Mouse (Mus musculus): ENCODE data around the gene Smco2. TPM values are rescaled to one million over a fixed set of nuclear protein-coding genes. Genes with fewer than 3 reads are reported as not detected.
"Not testable (repeated sequence)": the region's sequence is repeated elsewhere in the genome, so short reads cannot be mapped to it uniquely, and the experiment has no call there.

Gene Smco2
- polyA plus RNA-seq, 1 experiment from 2014 or later, result not detected

- Histone ChIP-seq H3K27ac (ENCODE audit: low read length) (no peak overlapping the region), H3K4me3 (ENCODE audit: low read depth, low read length) (no peak overlapping the region), H3K4me1 (ENCODE audit: control insufficient read depth, insufficient read depth, low read length) (no peaks in the 10 kb centered on the region), H3K36me3 (ENCODE audit: control insufficient read depth, insufficient read depth, low read length) (no peaks in the 10 kb centered on the region), H3K4me2 (ENCODE audit: low read length) (no peak overlapping the region), H3K27me3 (ENCODE audit: control insufficient read depth, insufficient read depth, low read depth, low read length) (no peaks in the 10 kb centered on the region), H3K9ac (ENCODE audit: low read depth, low read length) (no peak overlapping the region), H3K9me3 (replicated peaks; ENCODE audit: control insufficient read depth, low read length, poor library complexity, severe bottlenecking) (no peaks in the 10 kb centered on the region)
- no peak for ATAC-seq
- 81% methylated on average over 3 of the region's 3 CpGs for WGBS
Observed at GRCm38 (mm10) chr6:146847402-146847801, 2.5 kb upstream of the Smco2 start.

GRCm38 (mm10) chr6:146848281-146848680 is 1.6 kb upstream of the Smco2 start:
- no peak overlapping the region for H3K27ac ChIP-seq (ENCODE audit: low read length)
- no peaks in the 10 kb centered on the region for H3K36me3 ChIP-seq (ENCODE audit: control insufficient read depth, insufficient read depth, low read length)
- no peaks in the 10 kb centered on the region for H3K4me1 ChIP-seq (ENCODE audit: control insufficient read depth, insufficient read depth, low read length)
- H3K4me2 ChIP-seq (ENCODE audit: low read length), result no peak overlapping the region
- H3K9me3 ChIP-seq (replicated peaks; ENCODE audit: control insufficient read depth, low read length, poor library complexity, severe bottlenecking), result no peaks in the 10 kb centered on the region
- WGBS, result 91% methylated on average over 3 of the region's 3 CpGs
- no peaks in the 10 kb centered on the region for H3K27me3 ChIP-seq (ENCODE audit: control insufficient read depth, insufficient read depth, low read depth, low read length)
- no peak for ATAC-seq
- H3K4me3 ChIP-seq (ENCODE audit: low read depth, low read length), result no peak overlapping the region
- no peak overlapping the region for H3K9ac ChIP-seq (ENCODE audit: low read depth, low read length)

- H3K27me3 ChIP-seq (ENCODE audit: control insufficient read depth, insufficient read depth, low read depth, low read length), result no peaks in the 10 kb centered on the region
- H3K36me3 ChIP-seq (ENCODE audit: control insufficient read depth, insufficient read depth, low read length), result no peaks in the 10 kb centered on the region
- ATAC-seq, result no peak
- H3K4me3 ChIP-seq (ENCODE audit: low read depth, low read length), result no peak overlapping the region
- H3K9ac ChIP-seq (ENCODE audit: low read depth, low read length), result no peak overlapping the region
- H3K4me2 ChIP-seq (ENCODE audit: low read length), result no peak overlapping the region
- 85% methylated on average over 3 of the region's 3 CpGs for WGBS
- no peaks in the 10 kb centered on the region for H3K9me3 ChIP-seq (replicated peaks; ENCODE audit: control insufficient read depth, low read length, poor library complexity, severe bottlenecking)
- H3K4me1 ChIP-seq (ENCODE audit: control insufficient read depth, insufficient read depth, low read length), result no peaks in the 10 kb centered on the region
- no peak overlapping the region for H3K27ac ChIP-seq (ENCODE audit: low read length)
Observed at GRCm38 (mm10) chr6:146851916-146852315, 2.0 kb downstream of the Smco2 start.

- H3K27ac ChIP-seq (ENCODE audit: low read length), result no peak overlapping the region
- no peaks in the 10 kb centered on the region for H3K9me3 ChIP-seq (replicated peaks; ENCODE audit: control insufficient read depth, low read length, poor library complexity, severe bottlenecking)
- WGBS, result 80% methylated on average over 4 of the region's 4 CpGs
- H3K4me2 ChIP-seq (ENCODE audit: low read length), result no peak overlapping the region
- no peak overlapping the region for H3K9ac ChIP-seq (ENCODE audit: low read depth, low read length)
- no peaks in the 10 kb centered on the region for H3K36me3 ChIP-seq (ENCODE audit: control insufficient read depth, insufficient read depth, low read length)
- no peaks in the 10 kb centered on the region for H3K27me3 ChIP-seq (ENCODE audit: control insufficient read depth, insufficient read depth, low read depth, low read length)
- H3K4me3 ChIP-seq (ENCODE audit: low read depth, low read length), result no peak overlapping the region
- no peak for ATAC-seq
- no peaks in the 10 kb centered on the region for H3K4me1 ChIP-seq (ENCODE audit: control insufficient read depth, insufficient read depth, low read length)
Observed at GRCm38 (mm10) chr6:146852739-146853138, 2.8 kb downstream of the Smco2 start.

- no peak overlapping the region for H3K9ac ChIP-seq (ENCODE audit: low read depth, low read length)
- no peak overlapping the region for H3K4me3 ChIP-seq (ENCODE audit: low read depth, low read length)
- 96% methylated on average over 9 of the region's 9 CpGs for WGBS
- H3K27ac ChIP-seq (ENCODE audit: low read length), result no peak overlapping the region
- H3K36me3 ChIP-seq (ENCODE audit: control insufficient read depth, insufficient read depth, low read length), result no peaks in the 10 kb centered on the region
- H3K27me3 ChIP-seq (ENCODE audit: control insufficient read depth, insufficient read depth, low read depth, low read length), result no peaks in the 10 kb centered on the region
- no peaks in the 10 kb centered on the region for H3K9me3 ChIP-seq (replicated peaks; ENCODE audit: control insufficient read depth, low read length, poor library complexity, severe bottlenecking)
- H3K4me1 ChIP-seq (ENCODE audit: control insufficient read depth, insufficient read depth, low read length), result no peaks in the 10 kb centered on the region
- 0 out of 2 replicates have a peak, but pooled peaks have one; percentile 32 for ATAC-seq
- H3K4me2 ChIP-seq (ENCODE audit: low read length), result no peak overlapping the region
Observed at GRCm38 (mm10) chr6:146855185-146855584, 5.3 kb downstream of the Smco2 start.

GRCm38 (mm10) chr6:146857386-146857785 is 7.5 kb downstream of the Smco2 start:
- no peak overlapping the region for H3K27ac ChIP-seq (ENCODE audit: low read length)
- H3K4me1 ChIP-seq (ENCODE audit: control insufficient read depth, insufficient read depth, low read length), result no peaks in the 10 kb centered on the region
- ATAC-seq, result no peak
- H3K9ac ChIP-seq (ENCODE audit: low read depth, low read length), result no peak overlapping the region
- H3K27me3 ChIP-seq (ENCODE audit: control insufficient read depth, insufficient read depth, low read depth, low read length), result no peaks in the 10 kb centered on the region
- no peaks in the 10 kb centered on the region for H3K36me3 ChIP-seq (ENCODE audit: control insufficient read depth, insufficient read depth, low read length)
- WGBS, result 94% methylated on average over 2 of the region's 2 CpGs
- H3K4me2 ChIP-seq (ENCODE audit: low read length), result no peak overlapping the region
- no peak overlapping the region for H3K4me3 ChIP-seq (ENCODE audit: low read depth, low read length)
- no peaks in the 10 kb centered on the region for H3K9me3 ChIP-seq (replicated peaks; ENCODE audit: control insufficient read depth, low read length, poor library complexity, severe bottlenecking)

DNA sequence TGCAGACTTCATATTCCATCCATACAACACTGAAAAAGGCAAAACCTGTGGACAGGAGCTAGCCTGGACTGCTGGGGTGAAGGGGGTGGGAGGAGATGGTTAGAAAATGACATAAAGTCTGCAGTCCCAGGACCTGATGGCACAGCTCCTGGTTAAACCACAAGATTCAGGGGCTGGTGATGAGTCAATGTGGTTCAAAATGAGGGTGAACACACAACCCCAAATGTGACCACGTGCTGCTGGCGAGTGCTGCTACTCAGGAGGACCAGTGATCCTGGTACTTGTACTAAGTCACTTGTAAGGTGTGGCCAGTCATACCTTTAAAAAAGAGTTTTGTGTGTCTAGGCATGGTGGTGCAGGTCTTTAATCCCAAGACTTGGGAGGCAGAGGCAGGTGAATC is 13.2 kb downstream of the Smco2 start:
- no peaks in the 10 kb centered on the region for H3K9me3 ChIP-seq (replicated peaks; ENCODE audit: control insufficient read depth, low read length, poor library complexity, severe bottlenecking)
- H3K4me3 ChIP-seq (ENCODE audit: low read depth, low read length), result no peak overlapping the region
- no peak for ATAC-seq
- no peak overlapping the region for H3K4me2 ChIP-seq (ENCODE audit: low read length)
- no peaks in the 10 kb centered on the region for H3K27me3 ChIP-seq (ENCODE audit: control insufficient read depth, insufficient read depth, low read depth, low read length)
- no peak overlapping the region for H3K27ac ChIP-seq (ENCODE audit: low read length)
- H3K9ac ChIP-seq (ENCODE audit: low read depth, low read length), result no peak overlapping the region
- no peaks in the 10 kb centered on the region for H3K4me1 ChIP-seq (ENCODE audit: control insufficient read depth, insufficient read depth, low read length)
- 88% methylated on average over 2 of the region's 2 CpGs for WGBS
- H3K36me3 ChIP-seq (ENCODE audit: control insufficient read depth, insufficient read depth, low read length), result no peaks in the 10 kb centered on the region

GRCm38 (mm10) chr6:146864370-146864769 is 14.5 kb downstream of the Smco2 start:
- not testable (repeated sequence) for ATAC-seq; H3K4me3 ChIP-seq (ENCODE audit: low read depth, low read length); H3K27me3 ChIP-seq (ENCODE audit: control insufficient read depth, insufficient read depth, low read depth, low read length); H3K4me2 ChIP-seq (ENCODE audit: low read length); H3K9me3 ChIP-seq (replicated peaks; ENCODE audit: control insufficient read depth, low read length, poor library complexity, severe bottlenecking); H3K4me1 ChIP-seq (ENCODE audit: control insufficient read depth, insufficient read depth, low read length); H3K36me3 ChIP-seq (ENCODE audit: control insufficient read depth, insufficient read depth, low read length); H3K27ac ChIP-seq (ENCODE audit: low read length); H3K9ac ChIP-seq (ENCODE audit: low read depth, low read length)
- 100% methylated on average over 2 of the region's 5 CpGs for WGBS

DNA sequence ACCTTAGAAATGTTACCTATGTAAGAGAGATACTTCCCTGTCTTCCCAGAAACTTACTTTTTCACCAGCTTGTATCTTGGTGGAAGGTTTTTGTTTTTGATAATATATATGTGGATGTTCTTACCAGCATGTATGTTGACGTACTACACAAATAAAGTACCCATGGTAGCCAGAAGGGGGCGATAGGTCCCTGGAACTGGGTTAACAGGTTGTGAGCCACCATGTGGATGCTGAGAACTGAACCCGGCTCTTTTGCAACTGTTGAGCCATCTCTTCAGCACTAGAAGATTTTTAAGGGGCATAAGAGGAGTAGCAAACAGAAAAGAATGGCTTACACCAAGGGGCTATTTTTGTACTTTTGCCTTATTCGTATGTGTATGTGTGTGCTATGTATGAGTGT is 15.8 kb downstream of the Smco2 start:
- 83% methylated on average over 4 of the region's 4 CpGs for WGBS
- no peak overlapping the region for H3K4me3 ChIP-seq (ENCODE audit: low read depth, low read length)
- H3K27me3 ChIP-seq (ENCODE audit: control insufficient read depth, insufficient read depth, low read depth, low read length), result no peaks in the 10 kb centered on the region

DNA sequence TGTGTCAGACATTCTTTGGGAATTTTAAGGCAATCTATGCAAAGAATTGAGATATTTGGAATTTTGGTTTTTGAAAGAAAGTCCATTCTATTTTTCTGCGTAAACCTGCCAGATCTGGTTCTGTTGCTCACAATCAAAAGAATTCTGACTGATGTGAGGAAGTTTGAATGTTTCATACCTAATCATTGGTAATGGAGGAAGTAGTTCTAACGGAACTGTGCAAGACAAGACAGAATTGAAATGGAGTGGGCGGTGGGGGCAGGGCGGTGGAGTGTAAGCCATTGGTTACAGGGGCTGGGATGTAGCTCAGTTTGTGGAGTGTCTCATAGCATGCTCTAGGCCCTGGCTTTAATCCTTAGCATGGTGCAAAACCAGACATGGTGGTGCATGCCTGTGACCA is 22.1 kb downstream of the Smco2 start:
- 0 out of 2 replicates have a peak, but pooled peaks cover 2% of the 10 kb centered on the region for H3K27me3 ChIP-seq (ENCODE audit: control insufficient read depth, insufficient read depth, low read depth, low read length)
- no peak for ATAC-seq
- 94% methylated on average over 4 of the region's 4 CpGs for WGBS
- H3K36me3 ChIP-seq (ENCODE audit: control insufficient read depth, insufficient read depth, low read length), result no peaks in the 10 kb centered on the region
- H3K4me3 ChIP-seq (ENCODE audit: low read depth, low read length), result no peak overlapping the region
- H3K9me3 ChIP-seq (replicated peaks; ENCODE audit: control insufficient read depth, low read length, poor library complexity, severe bottlenecking), result no peaks in the 10 kb centered on the region
- H3K4me2 ChIP-seq (ENCODE audit: low read length), result no peak overlapping the region
- no peaks in the 10 kb centered on the region for H3K4me1 ChIP-seq (ENCODE audit: control insufficient read depth, insufficient read depth, low read length)
- no peak overlapping the region for H3K27ac ChIP-seq (ENCODE audit: low read length)
- no peak overlapping the region for H3K9ac ChIP-seq (ENCODE audit: low read depth, low read length)

More for the DNA sequence above, 15.8 kb downstream of the Smco2 start:
- Histone ChIP-seq H3K9me3 (replicated peaks; ENCODE audit: control insufficient read depth, low read length, poor library complexity, severe bottlenecking) (no peaks in the 10 kb centered on the region), H3K36me3 (ENCODE audit: control insufficient read depth, insufficient read depth, low read length) (no peaks in the 10 kb centered on the region), H3K4me2 (ENCODE audit: low read length) (no peak overlapping the region), H3K9ac (ENCODE audit: low read depth, low read length) (no peak overlapping the region), H3K27ac (ENCODE audit: low read length) (no peak overlapping the region), H3K4me1 (ENCODE audit: control insufficient read depth, insufficient read depth, low read length) (no peaks in the 10 kb centered on the region)
- ATAC-seq, result no peak
